Mouse (Mus musculus): Measurements from ENCODE around the gene Dock7.

Dock7 gene

GRCm38 (mm10) chr4:98917724-98918123 is 203.0 kb downstream of the Dock7 start:
- no peak for DNase-seq (ENCODE audit: low read depth, low spot score)

- no peak for DNase-seq (ENCODE audit: low read depth, low spot score)
Measured at GRCm38 (mm10) chr4:98910246-98910645, 210.5 kb downstream of the Dock7 start.

GRCm38 (mm10) chr4:98887148-98887547 is 233.6 kb downstream of the Dock7 start:
- DNase-seq (ENCODE audit: low read depth, low spot score), result peak; percentile 75

Measured in 3T3-L1 (cell line).